Mouse (Mus musculus): ENCODE results near the gene Hcfc1r1. TPM values are rescaled to one million over a fixed set of nuclear protein-coding genes. Genes with fewer than 3 reads are reported as not detected.

Hcfc1r1 gene
- polyA plus RNA-seq, 1 experiment from 2014 or later = 108 TPM

- Histone ChIP-seq H3K9ac (no peak within 1 kb of the TSS), H3K27me3 (peaks cover 61% of the 10 kb centered on the region), H3K4me1 (replicated peaks) (peaks cover 8% of the 10 kb centered on the region; the same call in 1 of the 2 replicates), H3K36me3 (no peaks in the 10 kb centered on the region), H3K4me3 (0 out of 2 replicates have a peak within 1 kb of the TSS, but pooled peaks have one; percentile 5), H3K27ac (no peak within 1 kb of the TSS), H3K4me2 (no peak within 1 kb of the TSS), H3K9me3 (no peaks in the 10 kb centered on the region)
- WGBS = 6% methylated on average over 27 of the region's 27 CpGs
- ATAC-seq (ENCODE audit: low FRiP score) = no peak
These were observed 13.1 kb upstream of the Hcfc1r1 start, which contains the start of gene Bicdl2 for GRCm38 (mm10) chr17:23660117-23660875. Gene Bicdl2, plus strand, starts transcription at chr17:23660506.

GRCm38 (mm10) chr17:23660876-23661200 lies 12.6 kb upstream of the Hcfc1r1 start:
- no peak overlapping the region for H3K27ac ChIP-seq
- no peak overlapping the region for H3K9ac ChIP-seq
- no peak for ATAC-seq (ENCODE audit: low FRiP score)
- peaks cover under 1% of the 10 kb centered on the region; the same call in 1 of the 2 replicates for H3K36me3 ChIP-seq
- H3K4me1 ChIP-seq (replicated peaks) = peaks cover 8% of the 10 kb centered on the region; the same call in 1 of the 2 replicates
- H3K4me3 ChIP-seq = 0 out of 2 replicates have a peak overlapping the region, but pooled peaks have one; percentile 5
- H3K4me2 ChIP-seq = no peak overlapping the region
- H3K9me3 ChIP-seq = no peaks in the 10 kb centered on the region
- peaks cover 61% of the 10 kb centered on the region for H3K27me3 ChIP-seq
- 6% methylated on average over 14 of the region's 14 CpGs for WGBS

- H3K4me3 ChIP-seq = no peak overlapping the region
These were observed 11.9 kb upstream of the Hcfc1r1 start for GRCm38 (mm10) chr17:23661526-23661925.

GRCm38 (mm10) chr17:23664556-23665021 lies 8.8 kb upstream of the Hcfc1r1 start:
- peak; percentile 39; the same call in 1 of the 2 replicates for ATAC-seq (ENCODE audit: low FRiP score)
- Histone ChIP-seq H3K36me3 (peaks cover 38% of the 10 kb centered on the region), H3K9me3 (no peaks in the 10 kb centered on the region), H3K4me2 (no peak overlapping the region), H3K27me3 (peaks cover 42% of the 10 kb centered on the region), H3K4me3 (no peak overlapping the region), H3K27ac (no peak overlapping the region), H3K9ac (no peak overlapping the region), H3K4me1 (replicated peaks) (peaks cover 8% of the 10 kb centered on the region; the same call in 1 of the 2 replicates)
- 14% methylated on average over 5 of the region's 5 CpGs for WGBS

More at GRCm38 (mm10) chr17:23661526-23661925, 11.9 kb upstream of the Hcfc1r1 start:
- H3K4me2 ChIP-seq = no peak overlapping the region
- H3K9me3 ChIP-seq = no peaks in the 10 kb centered on the region
- H3K9ac ChIP-seq = no peak overlapping the region
- H3K36me3 ChIP-seq = peaks cover 7% of the 10 kb centered on the region
- H3K27me3 ChIP-seq = peaks cover 61% of the 10 kb centered on the region
- H3K4me1 ChIP-seq (replicated peaks) = peaks cover 8% of the 10 kb centered on the region; the same call in 1 of the 2 replicates
- ATAC-seq (ENCODE audit: low FRiP score) = no peak
- no peak overlapping the region for H3K27ac ChIP-seq
- WGBS = 3% methylated on average over 9 of the region's 9 CpGs

- Histone ChIP-seq H3K4me2 (no peak overlapping the region), H3K9ac (no peak overlapping the region), H3K4me1 (replicated peaks) (peaks cover 4% of the 10 kb centered on the region; the same call in 1 of the 2 replicates), H3K9me3 (no peaks in the 10 kb centered on the region), H3K36me3 (peaks cover 47% of the 10 kb centered on the region), H3K27ac (no peak overlapping the region), H3K27me3 (peaks cover 33% of the 10 kb centered on the region), H3K4me3 (no peak overlapping the region)
- no peak for ATAC-seq (ENCODE audit: low FRiP score)
- WGBS = 81% methylated on average over 14 of the region's 14 CpGs
These were observed 7.9 kb upstream of the Hcfc1r1 start for GRCm38 (mm10) chr17:23665511-23665910.

- H3K9me3 ChIP-seq = no peaks in the 10 kb centered on the region
- no peak overlapping the region for H3K4me3 ChIP-seq
- H3K4me2 ChIP-seq = no peak overlapping the region
- H3K4me1 ChIP-seq (replicated peaks) = peaks cover 27% of the 10 kb centered on the region
- no peak for ATAC-seq (ENCODE audit: low FRiP score)
- peaks cover 49% of the 10 kb centered on the region for H3K36me3 ChIP-seq
- H3K27ac ChIP-seq = no peak overlapping the region
- peaks cover 12% of the 10 kb centered on the region for H3K27me3 ChIP-seq
- H3K9ac ChIP-seq = no peak overlapping the region
- WGBS = 92% methylated on average over 7 of the region's 7 CpGs
These were observed 2.8 kb upstream of the Hcfc1r1 start for GRCm38 (mm10) chr17:23670516-23671074.

GRCm38 (mm10) chr17:23671519-23671918 lies 1.9 kb upstream of the Hcfc1r1 start:
- H3K9ac ChIP-seq = no peak overlapping the region
- WGBS = 96% methylated on average over 3 of the region's 3 CpGs
- H3K36me3 ChIP-seq = peaks cover 42% of the 10 kb centered on the region
- peaks cover 37% of the 10 kb centered on the region for H3K4me1 ChIP-seq (replicated peaks)
- no peak for ATAC-seq (ENCODE audit: low FRiP score)
- no peak overlapping the region for H3K27ac ChIP-seq
- H3K4me2 ChIP-seq = no peak overlapping the region
- H3K27me3 ChIP-seq = peaks cover 21% of the 10 kb centered on the region
- H3K4me3 ChIP-seq = no peak overlapping the region
- H3K9me3 ChIP-seq = no peaks in the 10 kb centered on the region

GRCm38 (mm10) chr17:23672761-23673160 lies 635 bp upstream of the Hcfc1r1 start:
- WGBS = 71% methylated on average over 3 of the region's 3 CpGs
- Histone ChIP-seq H3K4me3 (peak overlapping the region; percentile 58), H3K9ac (peak overlapping the region; percentile 79; the same call in 1 of the 2 replicates), H3K27ac (no peak overlapping the region), H3K9me3 (no peaks in the 10 kb centered on the region), H3K27me3 (peaks cover 32% of the 10 kb centered on the region), H3K4me1 (replicated peaks) (peaks cover 48% of the 10 kb centered on the region), H3K4me2 (peak overlapping the region; percentile 74), H3K36me3 (peaks cover 30% of the 10 kb centered on the region)
- ATAC-seq (ENCODE audit: low FRiP score) = 0 out of 2 replicates have a peak, but pooled peaks have one; percentile 0

- Histone ChIP-seq H3K9ac (peak overlapping the region; percentile 79), H3K4me3 (peak overlapping the region; percentile 58), H3K27ac (peak overlapping the region; percentile 90), H3K27me3 (peaks cover 49% of the 10 kb centered on the region), H3K4me1 (replicated peaks) (peaks cover 52% of the 10 kb centered on the region), H3K4me2 (peak overlapping the region; percentile 74), H3K36me3 (peaks cover 13% of the 10 kb centered on the region), H3K9me3 (no peaks in the 10 kb centered on the region)
- WGBS = 46% methylated on average over 9 of the region's 9 CpGs
- no peak for ATAC-seq (ENCODE audit: low FRiP score)
These were observed 1.0 kb downstream of the Hcfc1r1 start for GRCm38 (mm10) chr17:23674271-23674952.

- Histone ChIP-seq H3K4me2 (peak overlapping the region; percentile 74), H3K4me3 (peak overlapping the region; percentile 58; the same call in 1 of the 2 replicates)
These were observed 1.7 kb downstream of the Hcfc1r1 start for GRCm38 (mm10) chr17:23675127-23675526.

GRCm38 (mm10) chr17:23675564-23676281 lies 2.3 kb downstream of the Hcfc1r1 start:
- H3K36me3 ChIP-seq = no peaks in the 10 kb centered on the region
- H3K27ac ChIP-seq = no peak overlapping the region
- no peaks in the 10 kb centered on the region for H3K9me3 ChIP-seq
- peak overlapping the region; percentile 84 for H3K4me2 ChIP-seq
- H3K9ac ChIP-seq = peak overlapping the region; percentile 65; the same call in 1 of the 2 replicates
- H3K4me1 ChIP-seq (replicated peaks) = peaks cover 55% of the 10 kb centered on the region
- H3K27me3 ChIP-seq = peaks cover 62% of the 10 kb centered on the region
- 12% methylated on average over 15 of the region's 15 CpGs for WGBS
- peak overlapping the region; percentile 47 for H3K4me3 ChIP-seq
- no peak for ATAC-seq (ENCODE audit: low FRiP score)

More at GRCm38 (mm10) chr17:23675127-23675526, 1.7 kb downstream of the Hcfc1r1 start:
- Histone ChIP-seq H3K9ac (peak overlapping the region; percentile 79; the same call in 1 of the 2 replicates), H3K9me3 (no peaks in the 10 kb centered on the region), H3K4me1 (replicated peaks) (peaks cover 55% of the 10 kb centered on the region), H3K27ac (no peak overlapping the region), H3K36me3 (peaks cover 6% of the 10 kb centered on the region), H3K27me3 (peaks cover 56% of the 10 kb centered on the region)
- ATAC-seq (ENCODE audit: low FRiP score) = no peak
- WGBS = 50% methylated on average over 5 of the region's 5 CpGs

Measured in hindbrain, embryonic 13.5 days (tissue).